Mouse (Mus musculus): ENCODE data around the gene Orm2. TPM values are rescaled to one million over a fixed set of nuclear protein-coding genes. Genes with fewer than 3 reads are reported as not detected.
A peak's percentile ranks its signal among the peaks of the same experiment; 100 is the strongest.

Orm2 gene
- polyA plus RNA-seq, 1 experiment from 2014 or later, result not detected

DNA sequence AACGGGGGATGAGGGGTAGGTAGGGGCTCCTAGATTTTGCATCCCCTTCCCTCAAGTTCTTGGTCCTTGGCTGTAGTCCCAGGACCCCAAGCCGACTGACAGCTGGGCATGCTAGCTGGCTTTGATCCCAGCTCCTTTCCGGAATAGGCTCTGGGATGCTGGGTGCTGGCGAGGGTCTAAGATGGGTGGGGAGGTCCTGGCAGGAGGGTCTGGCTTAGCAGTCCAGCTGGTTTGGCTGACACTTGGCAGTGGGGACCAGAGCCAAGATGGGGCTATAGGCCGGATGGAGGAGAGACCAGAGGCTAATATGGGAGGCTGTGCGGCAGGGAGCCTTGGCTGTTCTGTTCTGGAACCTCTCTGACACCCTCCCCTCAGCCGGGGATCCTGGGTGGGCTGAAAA is 46.0 kb downstream of the Orm2 start:
- Histone ChIP-seq H3K9me3 (ENCODE audit: control insufficient read depth, low read length) (no peaks in the 10 kb centered on the region), H3K27me3 (ENCODE audit: control insufficient read depth, insufficient read depth, low read length) (no peaks in the 10 kb centered on the region), H3K4me2 (replicated peaks; ENCODE audit: low read depth, low read length) (no peak overlapping the region), H3K36me3 (ENCODE audit: control insufficient read depth, insufficient read depth, low read length) (no peaks in the 10 kb centered on the region), H3K4me3 (ENCODE audit: low read depth, low read length) (no peak overlapping the region), H3K9ac (ENCODE audit: low read depth, low read length) (no peak overlapping the region), H3K27ac (ENCODE audit: low read depth, low read length) (no peak overlapping the region), H3K4me1 (replicated peaks; ENCODE audit: control insufficient read depth, insufficient read depth, low read length) (peaks cover 18% of the 10 kb centered on the region)
- ATAC-seq (ENCODE audit: low FRiP score) (no peak), DNase-seq (ENCODE audit: low spot score) (no peak)
- 70% methylated on average over 7 of the region's 7 CpGs for whole genome bisulfite sequencing

DNA sequence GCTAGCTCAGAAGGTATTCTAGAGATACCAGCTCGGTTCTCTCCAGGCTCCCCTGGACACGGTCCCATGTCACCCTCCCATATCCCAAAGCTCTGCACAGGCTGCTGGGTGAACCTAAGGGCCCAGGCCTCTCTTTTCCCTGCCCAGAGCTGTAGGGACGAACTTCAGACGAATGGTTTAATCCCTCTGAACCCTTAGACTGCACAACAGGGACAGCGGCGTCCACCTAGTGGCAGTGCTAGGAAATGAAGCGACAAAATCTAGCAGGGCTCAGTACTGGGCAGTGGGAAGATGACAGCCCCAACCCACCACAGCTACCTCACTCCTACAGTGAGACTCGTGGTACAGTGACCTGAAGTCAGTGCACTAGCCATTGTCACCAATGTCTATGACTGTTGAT is 46.4 kb downstream of the Orm2 start:
- DNase-seq (ENCODE audit: low spot score) (peak; percentile 79), ATAC-seq (ENCODE audit: low FRiP score) (peak; percentile 52)
- Histone ChIP-seq H3K36me3 (ENCODE audit: control insufficient read depth, insufficient read depth, low read length) (no peaks in the 10 kb centered on the region), H3K9me3 (ENCODE audit: control insufficient read depth, low read length) (no peaks in the 10 kb centered on the region), H3K27ac (ENCODE audit: low read depth, low read length) (no peak overlapping the region), H3K4me3 (ENCODE audit: low read depth, low read length) (no peak overlapping the region), H3K9ac (ENCODE audit: low read depth, low read length) (no peak overlapping the region), H3K4me2 (replicated peaks; ENCODE audit: low read depth, low read length) (peak overlapping the region; percentile 91; the same call in 1 of the 2 replicates), H3K4me1 (replicated peaks; ENCODE audit: control insufficient read depth, insufficient read depth, low read length) (peaks cover 15% of the 10 kb centered on the region), H3K27me3 (ENCODE audit: control insufficient read depth, insufficient read depth, low read length) (no peaks in the 10 kb centered on the region)
- WGBS, result 11% methylated on average over 8 of the region's 8 CpGs

DNA sequence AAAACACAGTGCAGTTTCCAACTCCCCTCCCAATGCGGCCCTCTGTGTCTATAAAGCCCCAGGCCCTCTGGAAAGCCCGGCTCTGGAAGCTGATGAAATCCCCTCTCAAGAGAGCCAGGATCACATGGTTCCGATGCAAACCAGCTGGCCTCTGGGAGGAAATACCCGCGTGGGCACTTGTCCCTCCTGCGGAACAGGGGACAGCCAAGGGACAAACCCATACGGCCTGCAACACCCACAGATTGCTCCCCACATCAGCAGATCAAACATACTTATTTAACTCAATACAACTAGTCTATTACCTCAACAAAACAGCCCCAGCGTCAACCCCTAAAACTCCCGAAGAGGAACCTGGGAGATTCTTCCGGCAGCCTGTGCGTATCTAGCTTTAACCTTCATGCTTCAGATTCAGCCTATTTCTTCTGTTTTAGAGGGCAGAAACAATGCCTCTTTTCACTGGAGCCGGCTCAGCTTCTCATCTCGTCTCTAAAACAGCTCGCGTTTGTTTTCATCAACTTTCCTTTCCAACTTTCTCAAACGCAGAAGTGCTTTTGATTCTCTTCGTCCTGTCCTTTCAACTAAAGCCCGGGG is 47.2 kb downstream of the Orm2 start:
- 3% methylated on average over 18 of the region's 18 CpGs for WGBS
- peak; percentile 41 for DNase-seq (ENCODE audit: low spot score)
- peaks cover 11% of the 10 kb centered on the region for H3K4me1 ChIP-seq (replicated peaks; ENCODE audit: control insufficient read depth, insufficient read depth, low read length)

DNA sequence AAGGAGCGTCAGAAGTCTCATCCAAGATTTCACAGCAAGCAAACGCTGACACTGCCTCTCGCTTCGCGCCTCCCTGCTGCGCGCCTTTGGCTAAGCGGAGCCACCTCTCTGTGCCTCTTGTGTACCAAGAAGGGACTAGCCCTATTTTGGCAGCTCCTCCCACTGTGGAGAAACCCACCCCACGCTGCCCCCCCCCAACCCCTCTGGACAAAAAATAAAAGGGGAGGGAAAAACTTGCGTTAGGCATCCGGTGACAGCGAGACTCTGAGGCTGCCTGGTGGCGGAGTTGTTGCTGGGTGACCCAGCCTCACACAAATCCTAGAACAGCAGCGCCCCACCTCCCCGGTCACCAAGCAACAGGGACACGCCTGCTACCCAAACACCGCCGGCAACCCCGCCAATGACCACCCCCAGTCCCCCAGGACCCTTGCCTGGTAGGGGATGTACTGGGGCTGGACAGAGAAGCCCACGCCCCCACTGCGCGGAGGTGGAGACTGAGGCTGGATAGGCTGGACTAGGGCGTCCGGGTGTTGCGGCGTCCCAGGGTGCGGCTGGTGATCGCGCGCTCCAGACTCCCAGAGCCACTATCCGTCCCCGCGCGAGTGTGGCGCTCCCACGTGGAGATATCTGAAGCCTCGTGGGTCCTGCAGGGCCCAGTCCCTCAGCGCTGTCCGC is 47.8 kb downstream of the Orm2 start:
- H3K9me3 ChIP-seq (ENCODE audit: control insufficient read depth, low read length), result no peaks in the 10 kb centered on the region
- under 1% methylated on average over 39 of the region's 39 CpGs for WGBS
- DNase-seq (ENCODE audit: low spot score) (peak; percentile 81), ATAC-seq (ENCODE audit: low FRiP score) (peak; percentile 85)
- H3K27ac ChIP-seq (ENCODE audit: low read depth, low read length), result 0 out of 2 replicates have a peak overlapping the region, but pooled peaks have one; percentile 42
- peak overlapping the region; percentile 91 for H3K4me2 ChIP-seq (replicated peaks; ENCODE audit: low read depth, low read length)
- no peaks in the 10 kb centered on the region for H3K27me3 ChIP-seq (ENCODE audit: control insufficient read depth, insufficient read depth, low read length)
- peak overlapping the region; percentile 66 for H3K4me3 ChIP-seq (ENCODE audit: low read depth, low read length)
- peaks cover 5% of the 10 kb centered on the region for H3K4me1 ChIP-seq (replicated peaks; ENCODE audit: control insufficient read depth, insufficient read depth, low read length)
- peak overlapping the region; percentile 58 for H3K9ac ChIP-seq (ENCODE audit: low read depth, low read length)
- no peaks in the 10 kb centered on the region for H3K36me3 ChIP-seq (ENCODE audit: control insufficient read depth, insufficient read depth, low read length)

More for the DNA sequence above, 47.2 kb downstream of the Orm2 start:
- Histone ChIP-seq H3K4me2 (replicated peaks; ENCODE audit: low read depth, low read length) (peak overlapping the region; percentile 91), H3K4me3 (ENCODE audit: low read depth, low read length) (peak overlapping the region; percentile 66), H3K36me3 (ENCODE audit: control insufficient read depth, insufficient read depth, low read length) (no peaks in the 10 kb centered on the region), H3K9me3 (ENCODE audit: control insufficient read depth, low read length) (no peaks in the 10 kb centered on the region), H3K27ac (ENCODE audit: low read depth, low read length) (no peak overlapping the region), H3K27me3 (ENCODE audit: control insufficient read depth, insufficient read depth, low read length) (no peaks in the 10 kb centered on the region), H3K9ac (ENCODE audit: low read depth, low read length) (peak overlapping the region; percentile 58; the same call in 1 of the 2 replicates)
- no peak for ATAC-seq (ENCODE audit: low FRiP score)

DNA sequence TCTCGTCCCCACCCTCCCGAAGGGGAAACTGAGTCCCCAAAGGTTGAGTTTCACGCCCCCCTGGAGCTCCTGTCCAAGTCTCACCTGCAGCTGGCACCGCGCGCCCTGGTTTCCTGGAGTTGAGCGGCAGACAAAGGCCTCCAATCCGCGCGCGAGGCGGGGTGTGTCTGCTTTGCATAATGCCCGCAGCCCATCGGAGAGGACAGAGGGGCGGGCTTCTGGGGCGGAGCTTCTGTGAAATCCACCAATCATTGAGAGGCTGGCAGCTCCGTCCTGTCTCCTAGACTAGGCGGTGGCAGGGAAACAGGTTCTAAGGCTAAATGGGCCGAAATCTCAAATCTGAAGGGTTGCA is 48.3 kb downstream of the Orm2 start:
- Histone ChIP-seq H3K27ac (ENCODE audit: low read depth, low read length) (0 out of 2 replicates have a peak overlapping the region, but pooled peaks have one; percentile 42), H3K4me2 (replicated peaks; ENCODE audit: low read depth, low read length) (peak overlapping the region; percentile 91), H3K9me3 (ENCODE audit: control insufficient read depth, low read length) (no peaks in the 10 kb centered on the region), H3K9ac (ENCODE audit: low read depth, low read length) (peak overlapping the region; percentile 58), H3K36me3 (ENCODE audit: control insufficient read depth, insufficient read depth, low read length) (no peaks in the 10 kb centered on the region), H3K27me3 (ENCODE audit: control insufficient read depth, insufficient read depth, low read length) (no peaks in the 10 kb centered on the region), H3K4me1 (replicated peaks; ENCODE audit: control insufficient read depth, insufficient read depth, low read length) (peaks cover 4% of the 10 kb centered on the region; the same call in 1 of the 2 replicates), H3K4me3 (ENCODE audit: low read depth, low read length) (peak overlapping the region; percentile 66)
- WGBS, result under 1% methylated on average over 19 of the region's 19 CpGs
- DNase-seq (ENCODE audit: low spot score) (peak; percentile 96), ATAC-seq (ENCODE audit: low FRiP score) (peak; percentile 92)

DNA sequence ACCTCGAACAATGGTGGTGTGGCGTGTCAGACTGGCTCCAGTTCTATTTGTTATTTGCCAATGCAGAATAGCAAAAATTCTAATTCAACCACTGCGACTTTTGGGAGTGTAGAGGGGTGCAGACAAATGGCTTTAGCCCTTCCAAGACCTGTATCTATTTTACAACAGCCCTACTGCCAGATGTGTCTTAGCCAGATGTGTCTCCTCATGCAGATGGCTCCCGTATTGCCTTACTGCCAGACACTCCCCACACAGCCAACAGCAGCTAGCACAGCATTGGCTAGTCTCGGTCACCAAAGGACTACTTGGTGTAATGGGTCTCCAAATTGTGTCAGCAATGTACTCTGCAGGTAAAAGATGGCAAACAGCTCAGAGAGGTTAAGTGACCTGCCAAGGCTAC is 49.0 kb downstream of the Orm2 start:
- no peaks in the 10 kb centered on the region for H3K27me3 ChIP-seq (ENCODE audit: control insufficient read depth, insufficient read depth, low read length)
- no peak overlapping the region for H3K4me2 ChIP-seq (replicated peaks; ENCODE audit: low read depth, low read length)
- 64% methylated on average over 5 of the region's 5 CpGs for WGBS
- no peak overlapping the region for H3K9ac ChIP-seq (ENCODE audit: low read depth, low read length)
- H3K36me3 ChIP-seq (ENCODE audit: control insufficient read depth, insufficient read depth, low read length), result no peaks in the 10 kb centered on the region
- no peak overlapping the region for H3K27ac ChIP-seq (ENCODE audit: low read depth, low read length)
- H3K4me1 ChIP-seq (replicated peaks; ENCODE audit: control insufficient read depth, insufficient read depth, low read length), result peaks cover 4% of the 10 kb centered on the region; the same call in 1 of the 2 replicates
- H3K4me3 ChIP-seq (ENCODE audit: low read depth, low read length), result no peak overlapping the region
- DNase-seq (ENCODE audit: low spot score), result no peak
- H3K9me3 ChIP-seq (ENCODE audit: control insufficient read depth, low read length), result no peaks in the 10 kb centered on the region
- no peak for ATAC-seq (ENCODE audit: low FRiP score)

DNA sequence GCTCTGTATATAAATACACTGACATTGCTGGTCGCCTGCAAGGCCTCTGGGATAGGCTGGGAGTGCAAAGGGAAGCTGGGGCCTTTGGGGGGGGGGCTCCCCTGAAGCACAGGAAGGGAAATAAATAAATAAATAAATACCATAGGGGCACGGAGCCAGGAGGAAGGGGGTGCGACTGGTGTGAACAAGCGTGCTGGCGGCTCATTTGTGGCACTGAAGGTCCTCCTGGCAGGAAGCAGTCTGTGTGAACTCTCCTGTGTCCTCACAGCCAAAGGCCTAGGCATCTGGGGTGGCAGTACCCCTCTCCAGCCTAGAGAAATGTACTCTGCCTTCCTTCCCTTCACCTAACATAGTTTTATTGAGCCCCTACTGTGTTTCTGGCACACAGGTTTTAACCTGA is 52.7 kb downstream of the Orm2 start:
- WGBS, result 86% methylated on average over 5 of the region's 5 CpGs

More for the DNA sequence above, 52.7 kb downstream of the Orm2 start:
- Histone ChIP-seq H3K36me3 (ENCODE audit: control insufficient read depth, insufficient read depth, low read length) (no peaks in the 10 kb centered on the region), H3K4me3 (ENCODE audit: low read depth, low read length) (no peak overlapping the region), H3K4me2 (replicated peaks; ENCODE audit: low read depth, low read length) (no peak overlapping the region), H3K27me3 (ENCODE audit: control insufficient read depth, insufficient read depth, low read length) (no peaks in the 10 kb centered on the region), H3K9ac (ENCODE audit: low read depth, low read length) (no peak overlapping the region), H3K4me1 (replicated peaks; ENCODE audit: control insufficient read depth, insufficient read depth, low read length) (peaks cover 3% of the 10 kb centered on the region; the same call in 1 of the 2 replicates), H3K9me3 (ENCODE audit: control insufficient read depth, low read length) (no peaks in the 10 kb centered on the region), H3K27ac (ENCODE audit: low read depth, low read length) (no peak overlapping the region)
- DNase-seq (ENCODE audit: low spot score) (no peak), ATAC-seq (ENCODE audit: low FRiP score) (no peak)
